8 mouse cellular contexts compared by ENCODE assay signal in the genomic region with DNA sequence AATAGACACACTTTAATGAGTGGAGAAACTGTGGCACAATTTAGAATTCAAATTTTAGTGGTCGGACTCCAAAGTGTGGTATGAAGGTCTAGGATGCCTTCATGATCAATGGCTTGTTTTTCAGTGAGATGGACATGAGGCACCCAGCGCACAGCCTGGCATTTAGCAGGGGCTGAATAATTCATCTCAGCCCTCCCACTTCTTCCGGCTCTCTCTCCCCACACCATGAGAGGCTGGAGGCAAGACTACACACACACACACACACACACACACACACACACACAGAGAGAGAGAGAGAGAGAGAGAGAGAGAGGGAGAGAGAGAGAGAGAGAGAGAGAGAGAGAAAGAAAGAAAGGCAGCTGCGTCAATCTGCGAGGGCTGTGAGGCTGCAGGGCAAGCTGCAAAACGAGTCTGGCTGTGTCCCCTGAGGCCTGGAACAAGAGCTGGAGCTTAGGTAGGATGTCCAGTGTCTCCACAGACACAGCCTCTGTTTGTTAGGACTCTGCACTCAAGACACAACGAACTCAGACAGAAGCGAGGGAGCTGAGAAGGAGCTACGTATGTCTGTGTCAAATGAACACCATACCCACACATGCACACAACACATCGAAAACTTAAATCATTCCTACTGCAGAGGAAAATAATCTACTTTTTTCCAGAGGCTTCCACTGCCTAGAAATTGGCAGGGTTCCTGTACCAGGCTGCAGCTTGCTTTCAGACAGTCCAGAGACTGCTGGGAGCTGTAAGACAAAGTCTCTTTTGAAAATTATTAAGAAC.
DNase-seq lines count a peak whose midpoint lies in the region; ATAC-seq and TF ChIP-seq lines count a peak whose summit lies in the region.

No protein-coding gene starts in this region.

- no peaks in the 10 kb centered on the region for H3K36me3 ChIP-seq in intestine, embryonic 14.5 days (ENCODE audit: control insufficient read depth, insufficient read depth, low read length)
- H3K36me3 ChIP-seq in intestine, postnatal 0 days (ENCODE audit: control insufficient read depth, insufficient read depth): no peaks in the 10 kb centered on the region
- no peaks in the 10 kb centered on the region for H3K36me3 ChIP-seq in hindbrain, embryonic 11.5 days (ENCODE audit: control insufficient read depth, insufficient read depth, low read length)
- no peaks in the 10 kb centered on the region for H3K36me3 ChIP-seq in midbrain, embryonic 14.5 days (ENCODE audit: control insufficient read depth, insufficient read depth, low read length)
- H3K36me3 ChIP-seq in liver, embryonic 11.5 days (ENCODE audit: control insufficient read depth, insufficient read depth, low read length): no peaks in the 10 kb centered on the region
- no peaks in the 10 kb centered on the region for H3K36me3 ChIP-seq in kidney, embryonic 15.5 days

- H3K9me3 ChIP-seq in intestine, embryonic 14.5 days (ENCODE audit: control insufficient read depth, low read length): no peaks in the 10 kb centered on the region
- H3K9me3 ChIP-seq in intestine, postnatal 0 days (ENCODE audit: control insufficient read depth): no peaks in the 10 kb centered on the region
- H3K9me3 ChIP-seq in hindbrain, embryonic 11.5 days (ENCODE audit: control insufficient read depth, low read length): no peaks in the 10 kb centered on the region
- no peaks in the 10 kb centered on the region for H3K9me3 ChIP-seq in midbrain, embryonic 14.5 days (ENCODE audit: control insufficient read depth, low read length)
- H3K9me3 ChIP-seq in liver, embryonic 11.5 days (ENCODE audit: control insufficient read depth, low read length): no peaks in the 10 kb centered on the region
- no peaks in the 10 kb centered on the region for H3K9me3 ChIP-seq in kidney, embryonic 15.5 days (replicated peaks)

- H3K27me3 ChIP-seq in intestine, embryonic 14.5 days (replicated peaks; ENCODE audit: control insufficient read depth, insufficient read depth, low read length): no peaks in the 10 kb centered on the region
- no peaks in the 10 kb centered on the region for H3K27me3 ChIP-seq in intestine, postnatal 0 days (replicated peaks; ENCODE audit: control insufficient read depth, insufficient read depth, low read length)
- H3K27me3 ChIP-seq in hindbrain, embryonic 11.5 days (ENCODE audit: control insufficient read depth, insufficient read depth, low read length): no peaks in the 10 kb centered on the region
- no peaks in the 10 kb centered on the region for H3K27me3 ChIP-seq in midbrain, embryonic 14.5 days (ENCODE audit: control insufficient read depth, insufficient read depth, low read length)
- H3K27me3 ChIP-seq in liver, embryonic 11.5 days (replicated peaks; ENCODE audit: control insufficient read depth, insufficient read depth, low read length): no peaks in the 10 kb centered on the region
- no peaks in the 10 kb centered on the region for H3K27me3 ChIP-seq in kidney, embryonic 15.5 days

- peak overlapping the region; percentile 54 for H3K27ac ChIP-seq in intestine, embryonic 14.5 days (ENCODE audit: low read depth)
- no peak overlapping the region for H3K27ac ChIP-seq in intestine, postnatal 0 days (ENCODE audit: low read depth, low read length)
- peak overlapping the region; percentile 62; the same call in 1 of the 2 replicates for H3K27ac ChIP-seq in hindbrain, embryonic 11.5 days (ENCODE audit: low read depth, low read length)
- peak overlapping the region; percentile 76 for H3K27ac ChIP-seq in midbrain, embryonic 14.5 days (replicated peaks; ENCODE audit: low read depth, low read length)
- no peak overlapping the region for H3K27ac ChIP-seq in liver, embryonic 11.5 days (ENCODE audit: low read depth, low read length)
- no peak overlapping the region for H3K27ac ChIP-seq in kidney, embryonic 15.5 days

- no peak overlapping the region for H3K4me2 ChIP-seq in intestine, embryonic 14.5 days (ENCODE audit: low read length)
- H3K4me2 ChIP-seq in intestine, postnatal 0 days (replicated peaks; ENCODE audit: low read depth): no peak overlapping the region
- H3K4me2 ChIP-seq in hindbrain, embryonic 11.5 days (replicated peaks; ENCODE audit: low read depth, low read length): no peak overlapping the region
- H3K4me2 ChIP-seq in midbrain, embryonic 14.5 days (ENCODE audit: low read length): peak overlapping the region; percentile 18
- H3K4me2 ChIP-seq in liver, embryonic 11.5 days: no peak overlapping the region
- H3K4me2 ChIP-seq in kidney, embryonic 15.5 days: no peak overlapping the region

- TF ChIP-seq CTCF in intestine, postnatal 0 days (IDR thresholded peaks at IDR 0.05; ENCODE audit: low read depth): no peak

- H3K4me1 ChIP-seq in intestine, embryonic 14.5 days (replicated peaks; ENCODE audit: control insufficient read depth, insufficient read depth, low read length): peaks cover 11% of the 10 kb centered on the region; the same call in 1 of the 2 replicates
- H3K4me1 ChIP-seq in intestine, postnatal 0 days (replicated peaks; ENCODE audit: control insufficient read depth, insufficient read depth, low read length): no peaks in the 10 kb centered on the region
- H3K4me1 ChIP-seq in hindbrain, embryonic 11.5 days (replicated peaks; ENCODE audit: control insufficient read depth, insufficient read depth, low read length): peaks cover 2% of the 10 kb centered on the region; the same call in 1 of the 2 replicates
- H3K4me1 ChIP-seq in midbrain, embryonic 14.5 days (ENCODE audit: control insufficient read depth, insufficient read depth, low read length): peaks cover 19% of the 10 kb centered on the region; the same call in 1 of the 2 replicates
- H3K4me1 ChIP-seq in liver, embryonic 11.5 days (replicated peaks; ENCODE audit: control insufficient read depth, insufficient read depth, low read length): 0 out of 2 replicates have a peak, but pooled peaks cover 10% of the 10 kb centered on the region
- H3K4me1 ChIP-seq in kidney, embryonic 15.5 days: peaks cover 29% of the 10 kb centered on the region

- no peak overlapping the region for H3K9ac ChIP-seq in intestine, embryonic 14.5 days (ENCODE audit: low read length)
- H3K9ac ChIP-seq in intestine, postnatal 0 days (ENCODE audit: low read depth, low read length): no peak overlapping the region
- H3K9ac ChIP-seq in hindbrain, embryonic 11.5 days (ENCODE audit: low read depth, low read length): no peak overlapping the region
- no peak overlapping the region for H3K9ac ChIP-seq in midbrain, embryonic 14.5 days (replicated peaks; ENCODE audit: low read length)
- no peak overlapping the region for H3K9ac ChIP-seq in liver, embryonic 11.5 days (ENCODE audit: low read depth, low read length)
- no peak overlapping the region for H3K9ac ChIP-seq in kidney, embryonic 15.5 days

- no peak for ATAC-seq in intestine, embryonic 14.5 days (replicated peaks; ENCODE audit: low FRiP score, low TSS enrichment, low read depth)
- ATAC-seq in intestine, postnatal 0 days: no peak
- ATAC-seq in hindbrain, embryonic 11.5 days (ENCODE audit: low FRiP score): peak; percentile 66
- peak; percentile 54; the same call in 1 of the 2 replicates for ATAC-seq in midbrain, embryonic 14.5 days (ENCODE audit: low FRiP score, low TSS enrichment)
- ATAC-seq in liver, embryonic 11.5 days (replicated peaks; ENCODE audit: low FRiP score): no peak
- no peak for ATAC-seq in kidney, embryonic 15.5 days (replicated peaks; ENCODE audit: low FRiP score)

- no peak overlapping the region for H3K4me3 ChIP-seq in intestine, embryonic 14.5 days (ENCODE audit: low read depth, low read length)
- no peak overlapping the region for H3K4me3 ChIP-seq in intestine, postnatal 0 days (ENCODE audit: low read depth, low read length)
- H3K4me3 ChIP-seq in hindbrain, embryonic 11.5 days (ENCODE audit: low read depth, low read length): no peak overlapping the region
- no peak overlapping the region for H3K4me3 ChIP-seq in midbrain, embryonic 14.5 days (replicated peaks; ENCODE audit: low read depth, low read length)
- H3K4me3 ChIP-seq in liver, embryonic 11.5 days (ENCODE audit: low read depth, low read length): no peak overlapping the region
- no peak overlapping the region for H3K4me3 ChIP-seq in kidney, embryonic 15.5 days (replicated peaks)

- 38% methylated on average over 10 of the region's 10 CpGs for WGBS in intestine, embryonic 14.5 days
- 72% methylated on average over 10 of the region's 10 CpGs for WGBS in intestine, postnatal 0 days
- whole genome bisulfite sequencing in hindbrain, embryonic 11.5 days: 38% methylated on average over 10 of the region's 10 CpGs
- 33% methylated on average over 10 of the region's 10 CpGs for WGBS in midbrain, embryonic 14.5 days
- 76% methylated on average over 10 of the region's 10 CpGs for WGBS in liver, embryonic 11.5 days
- WGBS in kidney, embryonic 15.5 days: 48% methylated on average over 10 of the region's 10 CpGs

- peak; percentile 54 for DNase-seq in intestine, embryonic 14.5 days (ENCODE audit: low spot score)
- peak; percentile 58 for DNase-seq in embryo, embryonic 11 days
- DNase-seq in hindbrain, embryonic 11.5 days (ENCODE audit: low spot score): peak; percentile 45
- DNase-seq in midbrain, embryonic 14.5 days: peak; percentile 67
- no peak for DNase-seq in liver, embryonic 11.5 days (ENCODE audit: low spot score)
- no peak for DNase-seq in urinary bladder, adult 2 months (ENCODE audit: low spot score)

Comparison
In these comparisons a context has a peak if more than half of its experiments do, and no peak if none do; other contexts are left out.
1. H3K27ac ChIP-seq: peak in intestine, embryonic 14.5 days (single experiment), hindbrain, embryonic 11.5 days (single experiment) and midbrain, embryonic 14.5 days (single experiment); none in intestine, postnatal 0 days (single experiment), liver, embryonic 11.5 days (single experiment) and kidney, embryonic 15.5 days (single experiment).
2. ATAC-seq: peak in hindbrain, embryonic 11.5 days (single experiment) and midbrain, embryonic 14.5 days (single experiment); none in intestine, embryonic 14.5 days (single experiment), intestine, postnatal 0 days (single experiment), liver, embryonic 11.5 days (single experiment) and kidney, embryonic 15.5 days (single experiment).
3. DNase-seq: peak in intestine, embryonic 14.5 days (single experiment), embryo, embryonic 11 days (single experiment), hindbrain, embryonic 11.5 days (single experiment) and midbrain, embryonic 14.5 days (single experiment); none in liver, embryonic 11.5 days (single experiment) and urinary bladder, adult 2 months (single experiment).